Mouse (Mus musculus): Measurements from ENCODE around the gene Slc36a1. TPM values are rescaled to one million over a fixed set of nuclear protein-coding genes. Genes with fewer than 3 reads are reported as not detected.

Slc36a1 gene
- polyA plus RNA-seq, 1 experiment from 2014 or later: 3.3 TPM

- Histone ChIP-seq H3K4me3 (replicated peaks; ENCODE audit: low read length) (no peak overlapping the region), H3K4me2 (ENCODE audit: low read length) (no peak overlapping the region), H3K27ac (ENCODE audit: low read length) (no peak overlapping the region), H3K4me1 (replicated peaks; ENCODE audit: control insufficient read depth, insufficient read depth, low read length) (no peaks in the 10 kb centered on the region), H3K27me3 (replicated peaks; ENCODE audit: control insufficient read depth, insufficient read depth, low read length) (no peaks in the 10 kb centered on the region), H3K36me3 (ENCODE audit: control insufficient read depth, insufficient read depth) (no peaks in the 10 kb centered on the region), H3K9ac (replicated peaks; ENCODE audit: low read depth, low read length) (no peak overlapping the region), H3K9me3 (ENCODE audit: control insufficient read depth, low read length) (no peaks in the 10 kb centered on the region)
- WGBS: 64% methylated on average over 7 of the region's 7 CpGs
- ATAC-seq: no peak
Measured at GRCm38 (mm10) chr11:55240556-55240955, 36.4 kb downstream of the Slc36a1 start.

- Histone ChIP-seq H3K4me1 (replicated peaks; ENCODE audit: control insufficient read depth, insufficient read depth, low read length) (no peaks in the 10 kb centered on the region), H3K4me3 (replicated peaks; ENCODE audit: low read length) (no peak overlapping the region), H3K9ac (replicated peaks; ENCODE audit: low read depth, low read length) (no peak overlapping the region), H3K4me2 (ENCODE audit: low read length) (no peak overlapping the region), H3K27me3 (replicated peaks; ENCODE audit: control insufficient read depth, insufficient read depth, low read length) (no peaks in the 10 kb centered on the region), H3K27ac (ENCODE audit: low read length) (no peak overlapping the region), H3K36me3 (ENCODE audit: control insufficient read depth, insufficient read depth) (no peaks in the 10 kb centered on the region), H3K9me3 (ENCODE audit: control insufficient read depth, low read length) (no peaks in the 10 kb centered on the region)
- WGBS: 83% methylated on average over 6 of the region's 6 CpGs
- ATAC-seq: no peak
Measured at GRCm38 (mm10) chr11:55250527-55250926, 46.4 kb downstream of the Slc36a1 start.

DNA sequence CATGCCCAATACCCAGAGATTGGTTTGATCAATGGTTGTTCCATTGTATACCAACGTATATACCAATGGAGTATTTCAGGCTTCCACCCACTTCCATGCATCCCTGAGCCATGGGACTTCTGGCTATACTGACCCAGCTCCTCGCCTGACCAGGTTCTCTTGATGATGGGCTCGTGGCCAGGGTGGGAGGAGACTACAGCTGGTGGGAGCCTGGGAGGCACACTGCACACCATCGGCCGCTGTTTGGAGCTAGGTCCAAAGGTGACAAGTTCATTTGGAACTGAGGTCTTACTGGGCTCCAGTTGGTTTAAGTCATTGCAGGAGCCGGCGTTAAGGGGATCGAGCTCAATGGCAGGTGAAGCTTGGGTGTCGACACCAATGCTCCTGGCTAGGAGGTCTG lies 49.2 kb downstream of the Slc36a1 start:
- no peak for ATAC-seq
- no peaks in the 10 kb centered on the region for H3K9me3 ChIP-seq (ENCODE audit: control insufficient read depth, low read length)
- H3K4me3 ChIP-seq (replicated peaks; ENCODE audit: low read length): no peak overlapping the region
- no peak overlapping the region for H3K9ac ChIP-seq (replicated peaks; ENCODE audit: low read depth, low read length)
- no peak overlapping the region for H3K27ac ChIP-seq (ENCODE audit: low read length)
- H3K4me1 ChIP-seq (replicated peaks; ENCODE audit: control insufficient read depth, insufficient read depth, low read length): no peaks in the 10 kb centered on the region
- H3K4me2 ChIP-seq (ENCODE audit: low read length): no peak overlapping the region
- H3K36me3 ChIP-seq (ENCODE audit: control insufficient read depth, insufficient read depth): no peaks in the 10 kb centered on the region
- no peaks in the 10 kb centered on the region for H3K27me3 ChIP-seq (replicated peaks; ENCODE audit: control insufficient read depth, insufficient read depth, low read length)
- WGBS: 85% methylated on average over 9 of the region's 9 CpGs

GRCm38 (mm10) chr11:55261105-55261504 lies 57.0 kb downstream of the Slc36a1 start:
- Histone ChIP-seq H3K4me3 (replicated peaks; ENCODE audit: low read length) (no peak overlapping the region), H3K4me1 (replicated peaks; ENCODE audit: control insufficient read depth, insufficient read depth, low read length) (no peaks in the 10 kb centered on the region; the same call in 1 of the 2 replicates), H3K27ac (ENCODE audit: low read length) (no peak overlapping the region), H3K4me2 (ENCODE audit: low read length) (no peak overlapping the region), H3K9ac (replicated peaks; ENCODE audit: low read depth, low read length) (no peak overlapping the region), H3K9me3 (ENCODE audit: control insufficient read depth, low read length) (no peaks in the 10 kb centered on the region), H3K27me3 (replicated peaks; ENCODE audit: control insufficient read depth, insufficient read depth, low read length) (no peaks in the 10 kb centered on the region), H3K36me3 (ENCODE audit: control insufficient read depth, insufficient read depth) (no peaks in the 10 kb centered on the region)
- 85% methylated on average over 4 of the region's 4 CpGs for WGBS
- ATAC-seq: no peak

GRCm38 (mm10) chr11:55262000-55262399 lies 57.9 kb downstream of the Slc36a1 start:
- H3K9me3 ChIP-seq (ENCODE audit: control insufficient read depth, low read length): no peaks in the 10 kb centered on the region
- no peak for ATAC-seq
- no peak overlapping the region for H3K4me3 ChIP-seq (replicated peaks; ENCODE audit: low read length)
- H3K27ac ChIP-seq (ENCODE audit: low read length): no peak overlapping the region
- no peaks in the 10 kb centered on the region for H3K27me3 ChIP-seq (replicated peaks; ENCODE audit: control insufficient read depth, insufficient read depth, low read length)
- H3K36me3 ChIP-seq (ENCODE audit: control insufficient read depth, insufficient read depth): no peaks in the 10 kb centered on the region
- no peak overlapping the region for H3K9ac ChIP-seq (replicated peaks; ENCODE audit: low read depth, low read length)
- WGBS: 59% methylated on average over 5 of the region's 5 CpGs
- no peaks in the 10 kb centered on the region; the same call in 1 of the 2 replicates for H3K4me1 ChIP-seq (replicated peaks; ENCODE audit: control insufficient read depth, insufficient read depth, low read length)
- no peak overlapping the region for H3K4me2 ChIP-seq (ENCODE audit: low read length)

DNA sequence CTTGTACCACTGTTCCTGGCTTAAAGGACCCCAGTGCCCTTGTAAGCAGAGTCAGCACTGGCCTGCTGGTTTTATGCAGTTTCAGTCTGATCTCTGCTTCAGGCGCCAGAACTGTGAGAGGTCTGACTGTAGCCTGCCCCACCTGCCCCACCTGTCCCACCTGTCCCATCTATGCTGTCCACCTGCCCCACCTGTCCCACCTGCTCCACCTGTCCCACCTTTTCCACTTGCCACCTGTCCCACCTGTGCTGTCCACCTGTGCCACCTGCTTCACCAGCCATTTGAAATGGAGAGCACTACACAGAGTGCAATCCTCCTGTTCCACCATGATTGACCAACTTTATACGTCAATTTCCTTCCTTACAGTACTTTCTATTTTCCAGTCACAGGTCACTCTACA lies 60.2 kb downstream of the Slc36a1 start:
- Histone ChIP-seq H3K36me3 (ENCODE audit: control insufficient read depth, insufficient read depth) (no peaks in the 10 kb centered on the region), H3K9me3 (ENCODE audit: control insufficient read depth, low read length) (no peaks in the 10 kb centered on the region), H3K27ac (ENCODE audit: low read length) (no peak overlapping the region), H3K4me3 (replicated peaks; ENCODE audit: low read length) (no peak overlapping the region), H3K27me3 (replicated peaks; ENCODE audit: control insufficient read depth, insufficient read depth, low read length) (no peaks in the 10 kb centered on the region), H3K9ac (replicated peaks; ENCODE audit: low read depth, low read length) (no peak overlapping the region), H3K4me2 (ENCODE audit: low read length) (no peak overlapping the region), H3K4me1 (replicated peaks; ENCODE audit: control insufficient read depth, insufficient read depth, low read length) (no peaks in the 10 kb centered on the region; the same call in 1 of the 2 replicates)
- 83% methylated on average over 2 of the region's 2 CpGs for WGBS
- no peak for ATAC-seq

- H3K9ac ChIP-seq (replicated peaks; ENCODE audit: low read depth, low read length): no peak overlapping the region
- H3K36me3 ChIP-seq (ENCODE audit: control insufficient read depth, insufficient read depth): no peaks in the 10 kb centered on the region
- no peaks in the 10 kb centered on the region for H3K9me3 ChIP-seq (ENCODE audit: control insufficient read depth, low read length)
- ATAC-seq: peak; percentile 79
- H3K4me1 ChIP-seq (replicated peaks; ENCODE audit: control insufficient read depth, insufficient read depth, low read length): no peaks in the 10 kb centered on the region; the same call in 1 of the 2 replicates
- no peak overlapping the region for H3K4me3 ChIP-seq (replicated peaks; ENCODE audit: low read length)
- 39% methylated on average over 2 of the region's 2 CpGs for WGBS
- H3K27me3 ChIP-seq (replicated peaks; ENCODE audit: control insufficient read depth, insufficient read depth, low read length): no peaks in the 10 kb centered on the region
- no peak overlapping the region for H3K27ac ChIP-seq (ENCODE audit: low read length)
- no peak overlapping the region for H3K4me2 ChIP-seq (ENCODE audit: low read length)
Measured at GRCm38 (mm10) chr11:55265647-55266046, 61.5 kb downstream of the Slc36a1 start.

DNA sequence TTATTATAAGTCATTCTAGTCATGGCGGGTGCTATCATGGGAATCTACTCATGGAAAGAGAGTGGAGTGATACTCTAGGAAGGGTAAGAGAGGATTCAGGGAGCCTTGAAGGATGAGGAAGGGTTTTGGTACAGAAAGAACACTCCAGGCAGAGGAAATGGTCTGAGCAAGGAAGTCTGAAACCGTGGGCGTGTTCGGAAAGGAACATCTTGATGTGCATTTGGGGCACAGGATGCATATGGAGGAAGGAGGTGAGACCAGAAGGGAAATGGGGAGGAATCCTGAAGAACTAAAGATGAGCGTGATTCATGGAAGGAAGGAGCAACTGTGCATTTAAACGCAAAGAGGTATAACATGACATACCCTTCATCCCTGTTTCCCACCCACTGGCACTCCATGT lies 64.4 kb downstream of the Slc36a1 start:
- WGBS: 94% methylated on average over 6 of the region's 6 CpGs
- no peak overlapping the region for H3K9ac ChIP-seq (replicated peaks; ENCODE audit: low read depth, low read length)

DNA sequence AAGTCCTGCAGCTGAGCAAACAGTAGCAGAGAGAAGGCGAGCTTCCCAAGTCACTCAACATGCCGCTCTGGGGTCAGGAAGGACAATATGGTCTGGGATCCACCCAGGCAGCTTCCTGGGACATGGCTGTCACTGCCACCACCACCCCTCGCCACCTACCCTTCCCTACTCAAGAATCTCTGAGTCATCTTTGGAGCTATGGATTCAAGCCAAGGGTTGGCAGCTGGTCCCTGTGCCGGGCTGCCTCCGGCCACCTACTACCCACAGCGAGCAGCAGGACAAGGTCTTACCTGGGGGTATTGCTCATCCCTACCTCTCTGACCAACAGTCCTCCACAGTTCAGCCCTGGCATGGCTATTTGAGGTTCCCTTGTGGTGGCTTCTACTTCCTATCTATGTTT lies 70.6 kb downstream of the Slc36a1 start:
- no peak overlapping the region for H3K4me2 ChIP-seq (ENCODE audit: low read length)
- H3K4me1 ChIP-seq (replicated peaks; ENCODE audit: control insufficient read depth, insufficient read depth, low read length): no peaks in the 10 kb centered on the region
- ATAC-seq: no peak
- H3K9me3 ChIP-seq (ENCODE audit: control insufficient read depth, low read length): no peaks in the 10 kb centered on the region
- H3K27me3 ChIP-seq (replicated peaks; ENCODE audit: control insufficient read depth, insufficient read depth, low read length): no peaks in the 10 kb centered on the region
- no peak overlapping the region for H3K27ac ChIP-seq (ENCODE audit: low read length)
- H3K4me3 ChIP-seq (replicated peaks; ENCODE audit: low read length): no peak overlapping the region
- no peak overlapping the region for H3K9ac ChIP-seq (replicated peaks; ENCODE audit: low read depth, low read length)
- WGBS: 81% methylated on average over 6 of the region's 6 CpGs
- H3K36me3 ChIP-seq (ENCODE audit: control insufficient read depth, insufficient read depth): no peaks in the 10 kb centered on the region

More for the DNA sequence above, 64.4 kb downstream of the Slc36a1 start:
- no peak overlapping the region for H3K4me3 ChIP-seq (replicated peaks; ENCODE audit: low read length)
- H3K9me3 ChIP-seq (ENCODE audit: control insufficient read depth, low read length): no peaks in the 10 kb centered on the region
- no peak for ATAC-seq
- H3K36me3 ChIP-seq (ENCODE audit: control insufficient read depth, insufficient read depth): no peaks in the 10 kb centered on the region
- H3K27me3 ChIP-seq (replicated peaks; ENCODE audit: control insufficient read depth, insufficient read depth, low read length): no peaks in the 10 kb centered on the region
- H3K27ac ChIP-seq (ENCODE audit: low read length): no peak overlapping the region
- H3K4me1 ChIP-seq (replicated peaks; ENCODE audit: control insufficient read depth, insufficient read depth, low read length): no peaks in the 10 kb centered on the region; the same call in 1 of the 2 replicates
- H3K4me2 ChIP-seq (ENCODE audit: low read length): no peak overlapping the region

All from forebrain, embryonic 16.5 days (tissue).